Mouse (Mus musculus) midbrain, postnatal 0 days (tissue): ENCODE measurements around the gene Ston2. TPM values are rescaled to one million over a fixed set of nuclear protein-coding genes. Genes with fewer than 3 reads are reported as not detected.

ENCODE experiments used
- ATAC-seq: fragments of 200-750 bp; cut with Nextera tagmentation; 2 replicates; pipeline ENCODE4 v1.8.0; 2017; ENCODE audit warnings: moderate number of reproducible peaks, mild to moderate bottlenecking, moderate TSS enrichment, moderate library complexity; ENCODE audit not compliant: low FRiP score
- DNase-seq: peaks from one replicate; pipeline ENCODE4 v3.0.0-alpha.2; 2015; ENCODE audit warnings: low spot score
- H3K27ac ChIP-seq: fragments of 300-500 bp; sonication (generic); 2 replicates; pipeline ENCODE4 v1.5.1; 2014; ENCODE audit warnings: low read depth, mild to moderate bottlenecking, low read length, mixed read lengths
- H3K27me3 ChIP-seq: fragments of 300-500 bp; sonication (generic); 2 replicates; pipeline ENCODE4 v1.6.1; 2014; ENCODE audit warnings: low read length, control low read depth, mixed read lengths; ENCODE audit not compliant: insufficient read depth
- H3K36me3 ChIP-seq: fragments of 300-500 bp; sonication (generic); 2 replicates; pipeline ENCODE4 v1.6.1; 2014; ENCODE audit warnings: low read length, control low read depth, mixed read lengths; ENCODE audit not compliant: insufficient read depth
- H3K4me1 ChIP-seq: fragments of 300-500 bp; sonication (generic); 2 replicates; pipeline ENCODE4 v1.6.1; 2014; ENCODE audit warnings: mild to moderate bottlenecking, control low read depth, antibody characterized with exemption, low read length, mixed read lengths; ENCODE audit not compliant: insufficient read depth
- H3K4me2 ChIP-seq: fragments of 300-500 bp; sonication (generic); 2 replicates; pipeline ENCODE4 v1.6.1; 2014; ENCODE audit warnings: low read depth, mild to moderate bottlenecking, low read length, mixed read lengths; ENCODE audit not compliant: poor library complexity, severe bottlenecking
- H3K4me3 ChIP-seq: fragments of 300-500 bp; sonication (generic); 2 replicates; pipeline ENCODE4 v1.5.1; 2014; ENCODE audit warnings: low read depth, mild to moderate bottlenecking, low read length, moderate library complexity
- H3K9ac ChIP-seq: fragments of 300-500 bp; sonication (generic); replicated peaks from 2 replicates; pipeline ENCODE4 v1.6.1; 2014; ENCODE audit warnings: mild to moderate bottlenecking, low read length, moderate library complexity, mixed read lengths; ENCODE audit not compliant: poor library complexity, severe bottlenecking
- H3K9me3 ChIP-seq: fragments of 300-500 bp; sonication (generic); 2 replicates; pipeline ENCODE4 v1.6.1; 2016; ENCODE audit warnings: low read length, control low read depth
- CTCF ChIP-seq: IDR thresholded peaks from 2 replicates; pipeline ENCODE4 v1.5.1; 2016; ENCODE audit warnings: antibody characterized with exemption, mild to moderate bottlenecking
- WGBS: fragments of 180-500 bp; shearing (Covaris S2); extraction: QIAGEN DNeasy Blood & Tissue Kit; methylation state at CpG from one replicate; pipeline ENCODE4 v1.1.7; 2014; 5-methylcytosine and 5-hydroxymethylcytosine counted together
- polyA plus RNA-seq: library from polyadenylated mRNA; unstranded; fragments of >200 nt; fragmentation: Nextera tagmentation; extraction: Ambion mirVana; gene quantifications from 2 replicates; pipeline ENCODE4 v1.2.1, GENCODE M21; 2015
- total RNA-seq: library from RNA; depleted of rRNA; stranded (reverse); fragments of >200 nt; gene quantifications from 2 replicates; pipeline ENCODE4 v1.2.3, GENCODE M21; 2014

Gene Ston2
- total and polyA plus RNA-seq, 2 experiments from 2014 or later, result 7.4 to 16.8 TPM

- Histone ChIP-seq H3K27me3 (no peaks in the 10 kb centered on the region), H3K9me3 (no peaks in the 10 kb centered on the region), H3K4me2 (no peak overlapping the region), H3K4me1 (peaks cover 12% of the 10 kb centered on the region; the same call in 1 of the 2 replicates), H3K27ac (no peak overlapping the region), H3K36me3 (no peaks in the 10 kb centered on the region), H3K4me3 (no peak overlapping the region), H3K9ac (no peak overlapping the region)
- no peak for ATAC-seq
- TF ChIP-seq CTCF, result no peak
- WGBS, result 33% methylated on average over 13 of the region's 13 CpGs
- no peak for DNase-seq
Observed at GRCm38 (mm10) chr12:91685674-91686290, 102.4 kb downstream of the Ston2 start.

GRCm38 (mm10) chr12:91684840-91685415, 103.3 kb downstream of the Ston2 start:
- Histone ChIP-seq H3K4me2 (peak overlapping the region; percentile 26; the same call in 1 of the 2 replicates), H3K27ac (peak overlapping the region; percentile 14; the same call in 1 of the 2 replicates), H3K27me3 (no peaks in the 10 kb centered on the region), H3K4me3 (no peak overlapping the region), H3K4me1 (peaks cover 12% of the 10 kb centered on the region; the same call in 1 of the 2 replicates), H3K9me3 (no peaks in the 10 kb centered on the region), H3K9ac (no peak overlapping the region), H3K36me3 (no peaks in the 10 kb centered on the region)
- DNase-seq (peak; percentile 38), ATAC-seq (no peak)
- WGBS, result 19% methylated on average over 11 of the region's 11 CpGs
- no peak for TF ChIP-seq CTCF

GRCm38 (mm10) chr12:91684101-91684839, 103.9 kb downstream of the Ston2 start:
- 18% methylated on average over 15 of the region's 15 CpGs for WGBS
- no peak overlapping the region for H3K9ac ChIP-seq
- H3K27ac ChIP-seq, result peak overlapping the region; percentile 14; the same call in 1 of the 2 replicates
- H3K4me1 ChIP-seq, result peaks cover 12% of the 10 kb centered on the region; the same call in 1 of the 2 replicates
- H3K4me2 ChIP-seq, result peak overlapping the region; percentile 29
- H3K27me3 ChIP-seq, result no peaks in the 10 kb centered on the region
- DNase-seq (peak; percentile 74), ATAC-seq (no peak)
- H3K9me3 ChIP-seq, result no peaks in the 10 kb centered on the region
- no peak overlapping the region for H3K4me3 ChIP-seq
- H3K36me3 ChIP-seq, result no peaks in the 10 kb centered on the region
- no peak for TF ChIP-seq CTCF

DNA sequence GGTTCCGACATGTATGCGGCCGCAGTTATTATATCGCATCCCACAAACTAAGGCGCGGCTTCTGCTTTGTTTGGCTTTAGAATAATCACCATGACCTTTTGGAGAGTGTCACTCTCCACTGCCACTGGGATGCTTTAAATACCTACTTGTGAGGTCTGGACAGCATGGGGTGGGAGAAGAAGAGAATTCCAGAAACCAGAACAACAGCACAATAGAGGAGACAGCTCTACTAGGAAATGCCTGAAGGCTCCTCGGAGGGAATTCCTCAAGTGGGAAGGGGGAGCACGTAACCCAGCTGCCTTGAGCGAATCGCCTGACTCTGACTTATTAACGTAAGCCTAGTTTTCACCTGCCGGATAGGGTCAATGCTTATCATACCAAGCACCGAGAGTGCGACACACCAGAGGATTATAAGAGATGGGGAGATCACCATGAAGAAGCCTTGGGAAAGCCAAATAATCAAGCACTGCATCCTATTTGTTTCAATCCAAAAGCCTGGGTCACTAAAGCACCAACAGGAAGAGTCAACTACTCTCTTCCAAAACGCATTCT, 104.6 kb downstream of the Ston2 start:
- Histone ChIP-seq H3K9me3 (no peaks in the 10 kb centered on the region), H3K4me1 (peaks cover 12% of the 10 kb centered on the region; the same call in 1 of the 2 replicates), H3K9ac (no peak overlapping the region), H3K4me2 (peak overlapping the region; percentile 29), H3K36me3 (no peaks in the 10 kb centered on the region), H3K27me3 (no peaks in the 10 kb centered on the region), H3K27ac (no peak overlapping the region), H3K4me3 (no peak overlapping the region)
- no peak for TF ChIP-seq CTCF
- DNase-seq, result no peak
- ATAC-seq, result no peak
- 20% methylated on average over 15 of the region's 15 CpGs for WGBS

GRCm38 (mm10) chr12:91683096-91683495, 105.1 kb downstream of the Ston2 start:
- no peak for DNase-seq
- Histone ChIP-seq H3K9me3 (no peaks in the 10 kb centered on the region), H3K27ac (no peak overlapping the region), H3K4me1 (peaks cover 12% of the 10 kb centered on the region; the same call in 1 of the 2 replicates), H3K36me3 (no peaks in the 10 kb centered on the region), H3K27me3 (no peaks in the 10 kb centered on the region), H3K4me3 (no peak overlapping the region), H3K4me2 (peak overlapping the region; percentile 29; the same call in 1 of the 2 replicates), H3K9ac (no peak overlapping the region)
- WGBS, result 64% methylated on average over 3 of the region's 3 CpGs
- no peak for TF ChIP-seq CTCF
- ATAC-seq, result no peak
